Mouse (Mus musculus) myocyte (in vitro differentiated cells): ENCODE results near the gene Wwox.

Experiments
- CEBPB ChIP-seq: IDR thresholded peaks from 2 replicates; pipeline ENCODE4 v1.6.1; 2011; ENCODE audit warnings: mild to moderate bottlenecking, moderate library complexity; ENCODE audit not compliant: poor library complexity, insufficient read depth, severe bottlenecking
- E2F4 ChIP-seq: IDR thresholded peaks from one replicate; pipeline ENCODE4 v1.6.1; 2011; ENCODE audit warnings: mild to moderate bottlenecking, control low read depth, moderate library complexity; ENCODE audit not compliant: insufficient read depth
- MAX ChIP-seq: IDR thresholded peaks from one replicate; pipeline ENCODE4 v1.6.1; 2011; ENCODE audit warnings: low read depth, mild to moderate bottlenecking, control low read depth
- POLR2A ChIP-seq: IDR thresholded peaks from one replicate; pipeline ENCODE4 v1.6.1; 2011; ENCODE audit warnings: low read depth, mild to moderate bottlenecking, control low read depth, moderate library complexity; ENCODE audit not compliant: insufficient read length
- POLR2AphosphoS2 ChIP-seq: IDR thresholded peaks from one replicate; pipeline ENCODE4 v1.6.1; 2011; ENCODE audit warnings: low read depth, control low read depth; ENCODE audit not compliant: insufficient read length

- TF ChIP-seq POLR2AphosphoS2 (no peak), MAX (no peak), POLR2A (no peak), E2F4 (no peak), CEBPB (no peak)
Measured at GRCm38 (mm10) chr8:114441616-114442015, 2.2 kb downstream of the Wwox start.
